8 mouse cellular contexts compared by ENCODE assay signal in genomic region chr6:72356001-72356532, GRCm38 (mm10). TPM values are rescaled to one million over a fixed set of nuclear protein-coding genes. Genes with fewer than 3 reads are reported as not detected.
A peak's percentile ranks its signal among the peaks of the same experiment; 100 is the strongest.
DNase-seq lines count a peak whose midpoint lies in the region; ATAC-seq and TF ChIP-seq lines count a peak whose summit lies in the region.

No protein-coding gene starts in this region.

- DNase-seq in lung, adult 2 months, result no peak
- DNase-seq in lung, postnatal 10 days, result no peak
- DNase-seq in forebrain, embryonic 10.5 days (ENCODE audit: extremely low spot score, low spot score), result no peak
- DNase-seq in gastrocnemius, postnatal 14 days, result no peak
- DNase-seq in layer of hippocampus, adult 11-12 months (ENCODE audit: low spot score), result no peak
- no peak for DNase-seq in embryo, embryonic 9.5 days (ENCODE audit: extremely low spot score)

- 34% methylated on average over 7 of the region's 8 CpGs for WGBS in lung, adult 2 months
- 37% methylated on average over 7 of the region's 8 CpGs for whole genome bisulfite sequencing in forebrain, embryonic 10.5 days
- WGBS in intestine, postnatal 0 days, result 36% methylated on average over 8 of the region's 8 CpGs
- 48% methylated on average over 6 of the region's 8 CpGs for WGBS in neural tube, embryonic 12.5 days

- peak overlapping the region; percentile 93 for H3K4me2 ChIP-seq in intestine, postnatal 0 days (replicated peaks; ENCODE audit: low read depth)
- H3K4me2 ChIP-seq in neural tube, embryonic 12.5 days (replicated peaks), result peak overlapping the region; percentile 93

- intact Hi-C loops in gastrocnemius, postnatal 14 days (cut with DNase I; ENCODE audit: low total_unique reads), result no loop called here

- no peaks in the 10 kb centered on the region for H3K9me3 ChIP-seq in forebrain, embryonic 10.5 days
- no peaks in the 10 kb centered on the region for H3K9me3 ChIP-seq in intestine, postnatal 0 days (ENCODE audit: control insufficient read depth)
- H3K9me3 ChIP-seq in neural tube, embryonic 12.5 days, result no peaks in the 10 kb centered on the region

- H3K4me3 ChIP-seq in lung, adult 2 months (replicated peaks; ENCODE audit: extremely low read depth, low read depth, low read length), result peak overlapping the region; percentile 89
- H3K4me3 ChIP-seq in forebrain, embryonic 10.5 days, result peak overlapping the region; percentile 64
- H3K4me3 ChIP-seq in intestine, postnatal 0 days (ENCODE audit: low read depth, low read length), result peak overlapping the region; percentile 63
- H3K4me3 ChIP-seq in neural tube, embryonic 12.5 days, result peak overlapping the region; percentile 59

- H3K27ac ChIP-seq in forebrain, embryonic 10.5 days, result peak overlapping the region; percentile 80
- peak overlapping the region; percentile 60 for H3K27ac ChIP-seq in intestine, postnatal 0 days (ENCODE audit: low read depth, low read length)
- no peak overlapping the region for H3K27ac ChIP-seq in neural tube, embryonic 12.5 days

- H3K27me3 ChIP-seq in forebrain, embryonic 10.5 days (ENCODE audit: poor library complexity, severe bottlenecking), result peaks cover 9% of the 10 kb centered on the region; the same call in 1 of the 2 replicates
- H3K27me3 ChIP-seq in intestine, postnatal 0 days (replicated peaks; ENCODE audit: control insufficient read depth, insufficient read depth, low read length), result no peaks in the 10 kb centered on the region
- no peaks in the 10 kb centered on the region for H3K27me3 ChIP-seq in neural tube, embryonic 12.5 days (replicated peaks)

- peaks cover 8% of the 10 kb centered on the region for H3K4me1 ChIP-seq in lung, adult 2 months (ENCODE audit: control insufficient read depth, insufficient read depth, low read length)
- peaks cover 46% of the 10 kb centered on the region for H3K4me1 ChIP-seq in forebrain, embryonic 10.5 days
- peaks cover 8% of the 10 kb centered on the region; the same call in 1 of the 2 replicates for H3K4me1 ChIP-seq in intestine, postnatal 0 days (replicated peaks; ENCODE audit: control insufficient read depth, insufficient read depth, low read length)
- H3K4me1 ChIP-seq in neural tube, embryonic 12.5 days, result peaks cover 23% of the 10 kb centered on the region

- peaks cover 48% of the 10 kb centered on the region for H3K36me3 ChIP-seq in forebrain, embryonic 10.5 days (replicated peaks)
- H3K36me3 ChIP-seq in intestine, postnatal 0 days (ENCODE audit: control insufficient read depth, insufficient read depth), result peaks cover 16% of the 10 kb centered on the region; the same call in 1 of the 2 replicates
- H3K36me3 ChIP-seq in neural tube, embryonic 12.5 days, result peaks cover 33% of the 10 kb centered on the region

- TF ChIP-seq CTCF in lung, adult 2 months (IDR thresholded peaks at IDR 0.05; ENCODE audit: insufficient read depth, low read length), result no peak
- no peak for TF ChIP-seq CTCF in intestine, postnatal 0 days (IDR thresholded peaks at IDR 0.05; ENCODE audit: low read depth)

- ATAC-seq in intestine, postnatal 0 days, result no peak
- ATAC-seq in neural tube, embryonic 12.5 days (ENCODE audit: low FRiP score, low read depth), result 0 out of 2 replicates have a peak, but pooled peaks have one; percentile 27

- peak overlapping the region; percentile 58 for H3K9ac ChIP-seq in intestine, postnatal 0 days (ENCODE audit: low read depth, low read length)
- H3K9ac ChIP-seq in neural tube, embryonic 12.5 days, result peak overlapping the region; percentile 67

- no peak for TF ChIP-seq POLR2A in lung, adult 2 months (IDR thresholded peaks at IDR 0.05; ENCODE audit: borderline replicate concordance, extremely low read depth, low read depth, low read length)

RNA-seq across cellular contexts. Expression of gene Tmem150a, which starts 0.8 kb away (rescaled TPM):
- polyA plus RNA-seq in lung, adult 2 months (2012; rRNA removed), result 60.7 and 71.8 TPM in 2 replicates
- 5.6 and 5.8 TPM in 2 replicates for polyA plus RNA-seq in forebrain, embryonic 10.5 days (2016; fragmentation: Nextera tagmentation; extraction: Ambion mirVana)
- 12.4 and 14.2 TPM in 2 replicates for polyA plus RNA-seq in intestine, postnatal 0 days (2015; fragmentation: Nextera tagmentation; extraction: Ambion mirVana)
- polyA plus RNA-seq in neural tube, embryonic 12.5 days (2016; fragmentation: Nextera tagmentation; extraction: Ambion mirVana), result 12.8 and 12.9 TPM in 2 replicates
- 10 to 100 TPM in 1 of 2 experiments, 1 to 10 TPM in 1; 9.1 to 12.5 TPM for total RNA-seq in gastrocnemius, postnatal 14 days (2021)

RNA-seq across cellular contexts. Expression of gene 0610030E20Rik, which starts 8.9 kb away (rescaled TPM):
- polyA plus RNA-seq in lung, adult 2 months (2012; rRNA removed), result 19.3 and 21.3 TPM in 2 replicates
- 28.7 and 29.8 TPM in 2 replicates for polyA plus RNA-seq in forebrain, embryonic 10.5 days (2016; fragmentation: Nextera tagmentation; extraction: Ambion mirVana)
- 16.0 and 20.0 TPM in 2 replicates for polyA plus RNA-seq in intestine, postnatal 0 days (2015; fragmentation: Nextera tagmentation; extraction: Ambion mirVana)
- polyA plus RNA-seq in neural tube, embryonic 12.5 days (2016; fragmentation: Nextera tagmentation; extraction: Ambion mirVana), result 24.8 and 25.8 TPM in 2 replicates
- 10 to 100 TPM; 11.4 TPM for total RNA-seq in gastrocnemius, postnatal 14 days (2021)

RNA-seq across cellular contexts. Expression of gene Rnf181, which starts 10.7 kb away (rescaled TPM):
- polyA plus RNA-seq in lung, adult 2 months (2012; rRNA removed), result 96.8 and 123 TPM in 2 replicates
- 108 and 111 TPM in 2 replicates for polyA plus RNA-seq in forebrain, embryonic 10.5 days (2016; fragmentation: Nextera tagmentation; extraction: Ambion mirVana)
- 122 and 132 TPM in 2 replicates for polyA plus RNA-seq in intestine, postnatal 0 days (2015; fragmentation: Nextera tagmentation; extraction: Ambion mirVana)
- polyA plus RNA-seq in neural tube, embryonic 12.5 days (2016; fragmentation: Nextera tagmentation; extraction: Ambion mirVana), result 108 and 109 TPM in 2 replicates
- 10 to 100 TPM; 31.2 to 31.7 TPM for total RNA-seq in gastrocnemius, postnatal 14 days (2021)

RNA-seq across cellular contexts. Expression of gene Usp39, which starts 11.1 kb away (rescaled TPM):
- 20.0 and 21.8 TPM in 2 replicates for polyA plus RNA-seq in lung, adult 2 months (2012; rRNA removed)
- polyA plus RNA-seq in forebrain, embryonic 10.5 days (2016; fragmentation: Nextera tagmentation; extraction: Ambion mirVana), result 90.1 and 91.5 TPM in 2 replicates
- polyA plus RNA-seq in intestine, postnatal 0 days (2015; fragmentation: Nextera tagmentation; extraction: Ambion mirVana), result 16.0 and 17.1 TPM in 2 replicates
- polyA plus RNA-seq in neural tube, embryonic 12.5 days (2016; fragmentation: Nextera tagmentation; extraction: Ambion mirVana), result 63.7 and 64.9 TPM in 2 replicates
- 10 to 100 TPM; 16.7 to 17.2 TPM for total RNA-seq in gastrocnemius, postnatal 14 days (2021)

RNA-seq across cellular contexts. Expression of gene Vamp5, which starts 24.2 kb away (rescaled TPM):
- 74.6 and 91.7 TPM in 2 replicates for polyA plus RNA-seq in lung, adult 2 months (2012; rRNA removed)
- polyA plus RNA-seq in forebrain, embryonic 10.5 days (2016; fragmentation: Nextera tagmentation; extraction: Ambion mirVana), result 12.6 and 13.0 TPM in 2 replicates
- 14.9 and 16.6 TPM in 2 replicates for polyA plus RNA-seq in intestine, postnatal 0 days (2015; fragmentation: Nextera tagmentation; extraction: Ambion mirVana)
- polyA plus RNA-seq in neural tube, embryonic 12.5 days (2016; fragmentation: Nextera tagmentation; extraction: Ambion mirVana), result 17.3 and 18.7 TPM in 2 replicates
- total RNA-seq in gastrocnemius, postnatal 14 days (2021), result 10 to 100 TPM; 60.9 to 79.6 TPM
